Mouse (Mus musculus): ENCODE measurements around the gene Slc24a5. TPM values are rescaled to one million over a fixed set of nuclear protein-coding genes. Genes with fewer than 3 reads are reported as not detected.
A peak's percentile ranks its signal among the peaks of the same experiment; 100 is the strongest.
"Not testable (repeated sequence)": the region's sequence is repeated elsewhere in the genome, so short reads cannot be mapped to it uniquely, and the experiment has no call there.

Slc24a5 gene
- polyA plus RNA-seq, 1 experiment from 2014 or later = 8.6 TPM

DNA sequence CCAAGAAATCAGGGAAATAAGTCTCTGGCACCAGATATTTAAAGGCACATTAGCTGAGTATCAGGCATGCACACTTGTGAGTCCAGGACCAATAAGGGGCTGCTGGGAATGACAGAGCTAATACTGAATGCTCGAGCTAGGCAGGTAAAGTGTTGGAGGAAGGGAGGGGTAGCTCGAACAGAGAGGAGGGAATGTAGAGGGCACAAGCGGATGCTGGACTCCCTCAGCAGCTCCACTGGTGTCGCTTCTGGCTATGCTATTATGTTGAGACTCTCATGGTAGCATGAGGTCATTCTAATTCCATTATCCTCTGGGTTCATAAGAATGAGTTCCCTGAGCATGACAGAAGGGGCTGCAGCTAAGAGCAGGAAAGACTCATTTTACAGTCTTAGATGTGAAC is 5.0 kb upstream of the Slc24a5 start:
- 57% methylated on average over 4 of the region's 4 CpGs for WGBS
- ATAC-seq (ENCODE audit: insufficient number of reproducible peaks, insufficient read depth, low FRiP score, low TSS enrichment, low read depth) = no peak
- Histone ChIP-seq H3K36me3 (no peaks in the 10 kb centered on the region), H3K4me2 (no peak overlapping the region), H3K9ac (no peak overlapping the region), H3K4me1 (peaks cover 2% of the 10 kb centered on the region; the same call in 1 of the 2 replicates), H3K9me3 (no peaks in the 10 kb centered on the region), H3K27ac (no peak overlapping the region), H3K4me3 (no peak overlapping the region), H3K27me3 (no peaks in the 10 kb centered on the region)

DNA sequence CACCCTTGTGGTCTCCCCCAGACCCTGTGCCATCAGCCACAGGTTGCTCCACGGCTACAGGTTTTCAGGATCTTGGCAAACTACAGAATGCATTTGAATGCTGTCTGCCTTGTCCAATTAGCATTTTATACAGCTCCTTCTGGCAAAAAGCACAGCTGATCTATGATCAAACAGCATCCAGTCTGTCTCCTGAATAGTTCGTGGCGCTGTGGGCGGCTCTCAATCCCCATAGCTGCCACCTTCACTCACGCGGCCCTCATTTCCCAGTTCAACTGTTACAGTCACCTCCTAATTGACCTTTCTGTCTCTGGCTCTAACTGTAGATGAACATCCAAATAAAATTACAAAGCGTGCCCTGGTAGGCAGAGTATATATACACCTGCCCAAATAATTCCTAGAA is 551 bp upstream of the Slc24a5 start:
- no peaks in the 10 kb centered on the region for H3K27me3 ChIP-seq
- H3K36me3 ChIP-seq = no peaks in the 10 kb centered on the region
- WGBS = 88% methylated on average over 7 of the region's 7 CpGs
- no peak overlapping the region for H3K4me2 ChIP-seq
- H3K4me1 ChIP-seq = peaks cover 4% of the 10 kb centered on the region; the same call in 1 of the 2 replicates
- H3K27ac ChIP-seq = no peak overlapping the region
- H3K9ac ChIP-seq = no peak overlapping the region
- no peak overlapping the region for H3K4me3 ChIP-seq
- ATAC-seq (ENCODE audit: insufficient number of reproducible peaks, insufficient read depth, low FRiP score, low TSS enrichment, low read depth) = no peak
- no peaks in the 10 kb centered on the region for H3K9me3 ChIP-seq

- no peak overlapping the region for H3K9ac ChIP-seq
- no peak overlapping the region for H3K4me3 ChIP-seq
- H3K27me3 ChIP-seq = no peaks in the 10 kb centered on the region
- H3K36me3 ChIP-seq = no peaks in the 10 kb centered on the region
- WGBS = 88% methylated on average over 12 of the region's 12 CpGs
- no peak overlapping the region for H3K4me2 ChIP-seq
- H3K27ac ChIP-seq = no peak overlapping the region
- peaks cover 4% of the 10 kb centered on the region; the same call in 1 of the 2 replicates for H3K4me1 ChIP-seq
- ATAC-seq (ENCODE audit: insufficient number of reproducible peaks, insufficient read depth, low FRiP score, low TSS enrichment, low read depth) = no peak
- H3K9me3 ChIP-seq = no peaks in the 10 kb centered on the region
Measured at GRCm38 (mm10) chr2:125068696-125069095, 772 bp downstream of the Slc24a5 start.

DNA sequence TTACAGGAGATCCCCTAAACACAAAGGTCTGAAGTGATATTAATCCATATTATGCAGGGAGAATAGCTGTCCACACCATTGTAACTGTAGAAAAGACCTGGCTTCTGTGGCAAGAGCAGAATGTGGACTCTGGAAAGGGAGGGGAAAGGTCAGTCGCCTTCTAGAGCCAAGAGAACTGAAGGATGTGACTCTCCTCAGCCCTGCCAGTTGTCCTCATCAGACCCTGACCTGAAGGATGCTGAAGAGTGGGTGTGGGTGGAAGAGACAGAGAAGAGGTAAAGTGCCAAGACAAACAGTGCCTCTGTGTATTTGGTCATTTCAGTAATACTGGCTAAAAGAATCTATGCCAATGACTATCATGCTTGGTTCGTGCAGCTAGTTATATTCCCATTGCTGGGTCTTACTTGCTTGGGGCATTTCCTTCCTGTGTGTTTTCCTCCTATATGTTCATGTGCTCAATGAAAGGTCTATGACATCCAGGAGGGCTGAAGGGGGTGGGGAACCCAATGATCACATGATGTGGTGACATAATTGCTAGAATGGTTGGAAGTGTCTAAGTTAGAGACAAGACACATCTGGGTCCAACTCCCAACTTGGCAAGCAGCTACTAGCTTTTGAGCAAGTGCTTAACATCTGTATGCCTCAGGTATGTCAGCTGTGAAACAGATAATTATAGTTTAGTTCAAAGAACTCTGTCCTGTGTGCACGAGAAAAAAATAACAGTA is 5.3 kb downstream of the Slc24a5 start:
- no peaks in the 10 kb centered on the region for H3K36me3 ChIP-seq
- no peak overlapping the region for H3K27ac ChIP-seq
- ATAC-seq (ENCODE audit: insufficient number of reproducible peaks, insufficient read depth, low FRiP score, low TSS enrichment, low read depth) = no peak
- H3K9ac ChIP-seq = no peak overlapping the region
- WGBS = 67% methylated on average over 3 of the region's 3 CpGs
- H3K4me1 ChIP-seq = no peaks in the 10 kb centered on the region
- H3K4me3 ChIP-seq = no peak overlapping the region
- no peaks in the 10 kb centered on the region for H3K9me3 ChIP-seq
- H3K27me3 ChIP-seq = no peaks in the 10 kb centered on the region
- H3K4me2 ChIP-seq = no peak overlapping the region

GRCm38 (mm10) chr2:125083879-125084278 is 16.0 kb downstream of the Slc24a5 start:
- no peak for ATAC-seq (ENCODE audit: insufficient number of reproducible peaks, insufficient read depth, low FRiP score, low TSS enrichment, low read depth)
- Histone ChIP-seq H3K4me1 (0 out of 2 replicates have a peak, but pooled peaks cover 3% of the 10 kb centered on the region), H3K4me3 (no peak overlapping the region), H3K36me3 (peaks cover 40% of the 10 kb centered on the region), H3K27me3 (no peaks in the 10 kb centered on the region), H3K27ac (no peak overlapping the region), H3K9me3 (no peaks in the 10 kb centered on the region), H3K9ac (no peak overlapping the region), H3K4me2 (no peak overlapping the region)
- 24% methylated on average over 1 of the region's 1 CpGs for WGBS

GRCm38 (mm10) chr2:125088757-125089156 is 20.8 kb downstream of the Slc24a5 start:
- Histone ChIP-seq H3K27me3 (no peaks in the 10 kb centered on the region), H3K4me2 (no peak overlapping the region), H3K4me1 (0 out of 2 replicates have a peak, but pooled peaks cover 3% of the 10 kb centered on the region), H3K4me3 (no peak overlapping the region), H3K9me3 (no peaks in the 10 kb centered on the region), H3K9ac (no peak overlapping the region), H3K27ac (no peak overlapping the region), H3K36me3 (peaks cover 45% of the 10 kb centered on the region)
- no peak for ATAC-seq (ENCODE audit: insufficient number of reproducible peaks, insufficient read depth, low FRiP score, low TSS enrichment, low read depth)
- 95% methylated on average over 7 of the region's 7 CpGs for WGBS

DNA sequence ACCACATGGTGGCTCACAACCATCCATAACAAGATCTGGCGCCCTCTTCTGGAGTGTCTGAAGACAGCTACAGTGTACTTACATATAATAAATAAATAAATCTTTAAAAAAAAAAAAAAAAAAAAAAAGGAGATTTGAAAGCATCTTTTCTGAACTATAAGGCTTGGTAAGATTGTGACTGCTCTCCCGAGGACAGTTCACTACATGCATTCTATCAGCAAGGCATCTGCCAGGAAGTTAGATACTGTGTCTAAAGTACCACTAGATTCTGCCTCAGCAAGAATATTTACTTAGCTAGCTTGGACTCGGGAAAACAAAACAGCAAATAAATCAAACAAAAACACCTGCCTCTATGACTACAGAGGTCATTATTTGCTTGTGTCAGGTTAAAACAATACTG is 24.2 kb downstream of the Slc24a5 start:
- not testable (repeated sequence) for H3K9ac ChIP-seq; H3K4me1 ChIP-seq; H3K4me2 ChIP-seq; H3K9me3 ChIP-seq; H3K27me3 ChIP-seq; ATAC-seq (ENCODE audit: insufficient number of reproducible peaks, insufficient read depth, low FRiP score, low TSS enrichment, low read depth); H3K27ac ChIP-seq; H3K4me3 ChIP-seq
- H3K36me3 ChIP-seq = peaks cover 51% of the 10 kb centered on the region
- WGBS = 81% methylated on average over 3 of the region's 3 CpGs

DNA sequence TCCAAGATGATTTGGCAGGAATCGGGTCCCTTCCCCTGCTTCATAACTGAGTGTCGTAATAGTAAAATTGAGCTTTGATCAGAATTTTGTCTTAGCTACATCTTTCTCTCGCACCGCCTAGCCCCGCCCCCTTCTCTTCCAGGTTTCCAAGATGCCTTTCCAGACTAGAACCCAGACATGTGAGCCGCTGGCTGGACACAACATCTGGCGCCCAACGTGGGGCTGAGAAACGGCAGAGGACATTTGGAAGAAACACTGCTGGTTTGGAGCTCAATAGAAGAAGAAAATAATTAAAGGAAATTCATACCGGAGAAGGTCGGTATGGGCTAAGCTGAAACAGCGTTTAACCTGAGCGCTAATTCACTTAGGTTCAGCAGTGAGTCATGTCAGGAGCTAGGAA is 36.6 kb downstream of the Slc24a5 start:
- H3K4me1 ChIP-seq; ATAC-seq (ENCODE audit: insufficient number of reproducible peaks, insufficient read depth, low FRiP score, low TSS enrichment, low read depth); H3K4me3 ChIP-seq; H3K27me3 ChIP-seq; H3K4me2 ChIP-seq; H3K9me3 ChIP-seq; H3K9ac ChIP-seq; H3K27ac ChIP-seq: not testable (repeated sequence)
- peaks cover 64% of the 10 kb centered on the region for H3K36me3 ChIP-seq
- 95% methylated on average over 13 of the region's 13 CpGs for WGBS

- not testable (repeated sequence) for H3K4me1 ChIP-seq; H3K4me2 ChIP-seq; H3K9me3 ChIP-seq; H3K27ac ChIP-seq; H3K4me3 ChIP-seq; ATAC-seq (ENCODE audit: insufficient number of reproducible peaks, insufficient read depth, low FRiP score, low TSS enrichment, low read depth); H3K27me3 ChIP-seq; H3K9ac ChIP-seq
- peaks cover 55% of the 10 kb centered on the region for H3K36me3 ChIP-seq
- WGBS = 95% methylated on average over 4 of the region's 4 CpGs
Measured at GRCm38 (mm10) chr2:125106536-125106935, 38.6 kb downstream of the Slc24a5 start.

DNA sequence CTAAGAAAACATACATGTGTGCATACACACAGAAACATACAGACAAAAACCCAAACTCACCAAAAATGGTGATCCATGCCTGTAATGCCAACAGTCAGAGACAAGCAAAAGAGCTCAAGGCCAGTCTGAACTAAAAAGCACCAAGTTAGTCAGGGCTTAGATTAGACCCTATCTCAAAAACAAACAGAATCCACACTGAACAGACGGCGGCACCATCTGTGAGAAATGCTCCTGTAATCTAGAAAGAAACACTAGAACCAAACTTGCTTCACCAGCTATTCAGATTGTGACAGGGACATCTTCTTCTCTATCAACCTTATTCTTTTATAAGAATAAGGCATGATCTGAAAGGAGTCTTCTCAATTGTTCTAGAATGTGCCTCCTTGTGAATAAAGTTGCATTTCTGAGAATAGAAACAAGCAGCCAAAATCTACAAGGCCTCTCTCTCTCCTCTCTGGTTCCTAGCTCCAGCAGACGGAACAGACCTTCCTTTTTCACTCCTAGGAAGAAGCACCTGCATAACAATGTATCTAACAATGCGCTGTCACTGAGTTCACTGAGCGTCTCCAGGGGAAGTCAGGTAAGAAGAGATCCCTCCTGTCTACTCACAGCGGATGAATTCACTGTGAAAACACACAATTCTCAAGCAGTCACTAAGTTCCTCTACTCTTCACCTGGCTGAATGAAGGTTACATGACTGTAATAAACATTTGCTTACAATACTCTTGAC is 51.6 kb downstream of the Slc24a5 start:
- no peak overlapping the region for H3K27ac ChIP-seq
- ATAC-seq (ENCODE audit: insufficient number of reproducible peaks, insufficient read depth, low FRiP score, low TSS enrichment, low read depth) = no peak
- H3K9me3 ChIP-seq = no peaks in the 10 kb centered on the region
- H3K9ac ChIP-seq = no peak overlapping the region
- H3K4me3 ChIP-seq = no peak overlapping the region
- H3K4me1 ChIP-seq = peaks cover 15% of the 10 kb centered on the region
- 82% methylated on average over 6 of the region's 6 CpGs for WGBS
- H3K27me3 ChIP-seq = no peaks in the 10 kb centered on the region
- H3K4me2 ChIP-seq = no peak overlapping the region
- peaks cover 11% of the 10 kb centered on the region; the same call in 1 of the 2 replicates for H3K36me3 ChIP-seq

DNA sequence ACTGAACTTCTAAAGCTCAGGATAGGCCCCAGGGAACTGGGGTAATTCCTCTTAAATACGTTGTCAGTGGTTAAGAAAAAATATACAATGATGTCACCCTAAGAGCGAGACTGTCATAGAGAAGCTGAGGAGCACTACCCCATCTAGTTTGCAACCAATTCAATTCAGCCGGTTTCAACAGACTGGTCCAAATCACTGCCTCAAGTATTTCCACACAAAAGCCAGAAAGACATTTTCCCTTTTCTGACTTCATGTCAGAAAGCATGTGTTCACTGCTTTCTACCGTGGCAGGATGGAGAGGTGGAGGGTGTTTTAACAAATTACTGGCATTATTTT is 54.3 kb downstream of the Slc24a5 start:
- Histone ChIP-seq H3K9ac (peak overlapping the region; percentile 97), H3K4me2 (peak overlapping the region; percentile 69), H3K36me3 (no peaks in the 10 kb centered on the region), H3K4me3 (peak overlapping the region; percentile 76), H3K4me1 (peaks cover 15% of the 10 kb centered on the region), H3K27me3 (no peaks in the 10 kb centered on the region), H3K27ac (peak overlapping the region; percentile 91; the same call in 1 of the 2 replicates), H3K9me3 (no peaks in the 10 kb centered on the region)
- no peak for ATAC-seq (ENCODE audit: insufficient number of reproducible peaks, insufficient read depth, low FRiP score, low TSS enrichment, low read depth)
- 1% methylated on average over 4 of the region's 4 CpGs for WGBS
